Mouse (Mus musculus) heart, postnatal 0 days (tissue): ENCODE measurements around the gene Nt5c2.

Source experiments
- CTCF ChIP-seq: IDR thresholded peaks from 2 replicates; pipeline ENCODE4 v1.5.1; 2016; ENCODE audit warnings: antibody characterized with exemption, control low read depth, low read depth
- EP300 ChIP-seq: IDR thresholded peaks from 2 replicates; pipeline ENCODE4 v1.6.1; 2016; ENCODE audit warnings: antibody characterized with exemption, low read depth

DNA sequence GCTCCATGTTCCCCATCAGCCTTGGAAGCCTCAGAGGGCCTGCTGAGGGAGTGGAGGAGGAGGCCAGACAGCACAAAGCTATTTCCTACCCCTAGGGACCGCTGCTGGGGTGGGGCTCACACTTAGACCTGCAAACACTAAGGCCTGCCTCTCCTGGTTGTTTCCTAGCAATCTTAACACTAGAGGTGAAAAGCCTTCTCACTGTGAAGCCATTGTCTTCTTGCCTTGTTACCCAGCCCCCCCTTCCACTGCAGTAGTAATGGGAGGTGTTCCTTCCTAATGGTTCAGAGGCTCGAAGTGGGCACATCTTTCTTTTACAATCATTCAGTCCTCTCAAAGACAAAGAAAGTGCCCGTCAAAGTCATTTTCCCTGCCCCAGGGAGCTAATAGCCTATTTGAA is 2.9 kb upstream of the Nt5c2 start:
- TF ChIP-seq CTCF (no peak), EP300 (no peak)
